Mouse (Mus musculus): ENCODE measurements around the gene Nlrp6.

GRCm38 (mm10) chr7:140923070-140923775 is 2.5 kb downstream of the Nlrp6 start:
- TF ChIP-seq CTCF (IDR thresholded peaks at IDR 0.05; ENCODE audit: low read depth) (no peak), EP300 (IDR thresholded peaks at IDR 0.05; ENCODE audit: low read depth) (no peak)
